Mouse (Mus musculus): ENCODE measurements around the gene Vmn1r179.
"Not testable (repeated sequence)": the region's sequence is repeated elsewhere in the genome, so short reads cannot be mapped to it uniquely, and the experiment has no call there.

Vmn1r179 gene

DNA sequence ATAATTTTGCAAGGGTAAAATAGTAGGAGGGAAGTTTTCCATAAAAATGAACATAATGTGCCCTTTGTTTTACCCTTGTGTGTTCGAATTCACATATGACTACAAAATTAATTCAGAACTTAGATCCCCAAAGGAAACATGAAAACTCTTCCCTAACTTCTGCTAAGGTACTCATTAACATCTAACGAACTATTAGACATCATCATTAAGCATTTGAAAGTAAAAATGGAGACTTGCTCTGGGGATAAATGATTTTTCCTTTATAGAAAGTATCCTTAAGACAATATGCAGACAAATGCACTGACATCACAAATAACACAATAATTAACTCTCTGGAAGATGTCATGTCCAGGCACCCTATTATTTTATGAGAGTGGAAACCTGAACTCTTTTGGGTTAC, at the start of gene Vmn1r179:
Gene Vmn1r179, plus strand, starts transcription at position 301 of the 400 bp plus-strand sequence.
- DNase-seq, result no peak

GRCm38 (mm10) chr7:23891709-23892108, 35.1 kb upstream of the Vmn1r179 start, which contains the start of gene Vmn1r178:
Vmn1r178 (plus strand) TSS chr7:23892009.
- no peak for DNase-seq

- no peak for DNase-seq
Measured at GRCm38 (mm10) chr7:23950332-23950731, 23.6 kb downstream of the Vmn1r179 start, which contains the start of gene Vmn1r180. Vmn1r180 (plus strand) TSS chr7:23950632.

DNA sequence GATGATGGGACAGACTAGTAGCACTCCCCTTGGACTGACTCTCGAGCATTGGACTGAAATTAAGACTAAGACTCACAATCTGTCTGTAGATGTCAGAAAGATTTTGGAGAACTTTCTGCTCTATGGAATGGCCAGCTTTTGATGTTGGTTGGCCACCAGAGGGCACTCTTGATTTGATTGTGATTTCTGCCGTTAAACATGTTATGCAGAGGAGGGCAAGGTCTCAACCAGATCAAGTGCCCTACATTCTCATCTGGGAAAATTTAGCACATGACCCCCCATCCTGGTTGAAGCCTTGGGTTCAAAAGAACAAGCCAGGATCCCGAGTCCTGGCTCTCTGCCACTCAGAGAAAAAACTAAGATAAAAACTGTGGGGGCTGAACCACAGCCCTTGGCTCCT, 41.3 kb downstream of the Vmn1r179 start:
- DNase-seq, result peak; percentile 27

DNA sequence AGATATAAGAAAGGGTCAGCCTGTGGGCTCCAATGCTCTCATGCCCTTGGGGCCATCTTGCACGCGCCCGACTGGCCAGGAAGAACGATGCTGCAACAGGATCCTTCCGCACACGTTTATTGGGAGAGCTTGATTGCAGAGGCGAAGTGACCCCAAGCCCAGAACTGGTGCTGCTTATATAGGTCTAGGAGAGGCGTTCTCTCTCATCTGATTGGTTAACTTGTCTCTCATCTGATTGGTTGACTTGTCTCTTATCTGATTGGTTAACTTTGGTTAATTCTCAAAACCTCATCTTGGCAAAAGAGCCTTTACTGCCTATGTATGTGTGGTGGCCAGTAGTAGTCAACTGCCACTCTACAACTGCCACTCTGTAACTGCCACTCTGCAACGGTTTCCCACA, 47.5 kb downstream of the Vmn1r179 start, which contains the start of gene Vmn1r181:
Gene Vmn1r181, plus strand, starts transcription at position 301 of the 400 bp plus-strand sequence.
- DNase-seq, result not testable (repeated sequence)
